Mouse (Mus musculus) layer of hippocampus, postnatal 10 days (tissue): ENCODE data around the gene Tax1bp1. TPM values are rescaled to one million over a fixed set of nuclear protein-coding genes. Genes with fewer than 3 reads are reported as not detected.

Source experiments
- DNase-seq, 2 experiments: peaks; one replicate each; pipeline ENCODE4 v3.0.0; 2021; ENCODE audit warnings: low spot score in 2 of 2
- total RNA-seq, 2 experiments: library from RNA; stranded (reverse); gene quantifications; 2 replicates each; pipeline ENCODE4 v1.2.3; 2021

The Tax1bp1 gene
- total RNA-seq, 2 experiments from 2014 or later = 102 to 106 TPM

DNA sequence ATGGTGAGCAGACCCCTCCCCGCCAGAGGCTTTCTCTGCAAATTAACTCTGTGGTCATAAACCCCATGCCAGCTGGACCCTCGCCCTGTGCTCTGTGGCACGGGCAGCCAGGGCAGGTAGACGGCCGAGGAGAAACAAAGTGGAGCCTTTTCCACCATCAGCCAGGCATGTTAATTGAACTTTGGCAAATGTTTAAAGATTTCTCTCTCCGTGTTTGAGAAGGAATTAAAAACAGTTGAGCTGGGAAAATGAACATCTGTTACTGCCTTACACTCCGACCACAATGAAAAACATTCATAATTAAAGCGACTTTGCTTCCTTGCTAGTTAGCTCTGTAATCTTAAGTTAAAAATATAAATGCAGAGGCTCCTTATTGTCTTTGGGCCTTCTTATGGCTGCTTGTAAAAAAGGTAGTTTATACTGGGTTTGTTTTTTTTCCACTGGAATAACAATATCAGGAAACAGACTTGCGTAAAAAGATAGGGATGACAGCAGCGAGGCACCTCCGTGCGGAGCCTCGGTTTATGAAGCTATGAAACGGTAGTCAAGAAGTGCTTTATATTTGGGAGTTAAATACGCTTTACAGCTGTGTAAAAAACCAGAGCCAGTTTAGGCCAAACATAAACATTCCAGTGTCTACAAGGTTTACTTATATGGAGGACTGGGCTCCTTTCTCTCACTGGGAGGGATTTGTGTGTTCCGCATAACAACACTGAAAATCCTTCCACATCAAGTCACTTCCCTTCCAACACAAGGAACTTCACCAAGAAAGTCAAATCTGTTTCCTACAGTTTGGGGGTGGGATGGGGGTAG is 81.7 kb downstream of the Tax1bp1 start:
- DNase-seq = peak in 1 of 2 experiments; percentile 49

DNA sequence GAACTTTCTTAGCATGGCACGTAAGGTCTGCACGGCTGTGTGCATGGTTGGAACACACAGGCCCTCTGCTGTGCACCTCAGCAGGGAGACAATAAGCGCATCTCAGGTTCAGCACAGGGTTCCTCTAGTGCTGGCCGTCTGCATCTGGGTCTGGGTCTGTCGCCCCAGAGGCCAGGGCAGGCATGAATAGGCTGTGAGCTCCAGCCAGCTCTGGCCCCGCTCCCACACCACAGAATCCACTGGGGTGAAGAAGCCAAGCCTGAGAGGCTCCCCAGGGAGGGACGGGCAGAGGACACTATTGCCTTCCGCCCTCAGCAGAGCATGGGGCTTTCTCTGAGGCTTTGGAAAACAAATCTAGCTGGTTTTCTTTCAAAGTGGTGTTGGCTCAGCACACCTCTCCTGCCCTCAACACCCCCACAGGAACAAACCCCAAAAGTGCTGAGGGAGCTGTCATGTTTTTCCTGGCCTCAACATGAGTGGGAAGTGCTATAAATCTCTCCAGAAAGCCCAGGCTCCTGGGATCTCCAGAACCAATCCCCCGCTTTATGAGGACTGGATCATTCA is 82.6 kb downstream of the Tax1bp1 start:
- DNase-seq = peak in 1 of 2 experiments; percentile 43

DNA sequence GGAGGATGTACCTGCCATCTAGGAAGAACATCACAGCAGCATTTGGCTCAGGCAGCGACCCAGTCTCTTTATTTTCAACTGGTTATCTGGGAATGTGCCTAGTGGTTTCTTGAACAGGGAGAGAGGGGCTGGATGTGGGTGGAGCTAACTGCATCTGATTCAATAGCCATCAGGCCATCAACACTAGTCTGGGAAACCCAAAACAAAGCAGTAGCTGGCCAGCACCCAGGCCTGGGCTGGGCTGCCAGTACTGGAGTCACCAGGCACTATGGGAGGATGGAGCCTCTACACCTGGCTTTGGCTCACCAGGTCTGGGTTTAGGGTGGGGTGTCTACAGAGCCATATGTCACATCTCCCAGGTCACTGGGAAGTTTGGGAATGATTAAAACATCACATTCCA is 83.2 kb downstream of the Tax1bp1 start:
- DNase-seq = peak in 1 of 2 experiments; percentile 28

DNA sequence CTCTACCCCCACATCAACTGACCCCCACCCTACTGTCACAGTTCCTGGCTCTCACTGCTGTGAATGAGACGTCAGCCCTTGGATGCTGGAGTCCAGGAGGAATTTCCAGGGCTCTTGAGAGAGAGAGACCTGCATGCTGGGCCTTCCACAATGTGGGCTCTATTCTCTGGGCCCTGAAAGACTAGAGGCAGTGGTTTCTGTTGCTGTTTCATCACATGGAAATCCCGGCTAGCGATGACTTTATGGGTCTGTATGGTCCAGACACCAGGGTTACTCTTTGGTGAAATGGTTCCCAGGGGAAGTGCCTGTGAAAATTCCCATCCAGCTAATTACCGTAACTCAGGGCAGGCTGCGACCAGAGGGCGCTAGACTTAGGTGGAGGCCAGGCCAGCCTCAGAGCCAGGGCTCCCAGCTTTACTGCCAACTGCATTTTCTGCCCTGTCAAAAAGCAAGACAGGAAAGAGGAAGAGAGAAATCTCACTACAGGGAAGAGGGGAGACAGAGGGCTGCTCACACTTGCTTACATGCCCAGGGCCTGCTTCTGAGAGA is 83.8 kb downstream of the Tax1bp1 start:
- DNase-seq = peak; percentile 32 to 37

DNA sequence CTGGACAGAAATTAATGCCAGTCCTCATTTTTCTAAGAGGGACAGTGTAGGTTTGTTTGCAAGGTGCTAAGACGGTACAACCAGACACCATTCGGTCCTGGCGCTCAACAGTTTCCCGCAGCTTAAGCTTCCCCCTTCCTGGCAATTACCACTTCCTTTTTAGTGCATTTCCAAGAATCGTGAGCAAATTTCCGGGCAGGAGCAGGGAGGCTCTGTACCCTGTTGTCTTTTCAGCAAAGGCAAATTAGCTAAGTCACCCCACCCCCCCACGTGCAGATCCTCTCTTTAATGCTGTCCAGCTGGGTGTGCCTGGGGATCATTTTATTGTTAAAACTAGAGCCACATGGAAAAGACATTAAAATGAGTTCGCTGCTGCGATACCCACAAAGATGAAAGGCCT is 88.7 kb downstream of the Tax1bp1 start:
- no peak for DNase-seq

DNA sequence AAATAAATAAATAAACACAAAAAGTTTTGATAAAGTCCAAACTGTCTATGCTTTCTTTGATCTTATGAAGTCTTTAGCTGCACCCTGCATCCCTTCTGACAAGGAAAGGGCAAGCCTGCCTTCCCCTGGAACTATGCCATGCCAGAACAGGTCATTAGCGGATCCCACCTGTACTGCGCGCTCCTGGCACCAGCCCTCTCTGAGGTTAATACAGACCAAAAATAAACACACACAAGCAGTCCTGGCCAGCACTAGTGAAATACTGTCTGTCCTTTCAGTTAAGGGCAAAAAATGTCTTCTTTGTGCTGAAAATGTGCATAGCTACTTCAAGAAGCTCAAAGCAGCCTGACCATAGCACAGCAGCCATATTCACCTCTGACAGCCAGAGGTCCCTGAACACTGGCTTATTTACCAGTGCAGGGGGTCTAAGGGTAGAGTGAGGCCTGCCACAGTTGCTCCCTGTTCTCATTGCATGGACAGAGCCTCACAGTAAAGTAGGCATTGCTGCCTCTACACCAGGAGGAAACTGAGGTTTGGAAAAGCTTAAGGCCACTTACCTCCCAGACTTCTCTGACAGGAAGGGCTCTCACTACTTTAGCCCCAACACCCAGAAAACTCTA is 91.8 kb downstream of the Tax1bp1 start:
- no peak for DNase-seq

Other genes starting within 250 kb of the Tax1bp1 start
- 10 to 100 TPM; 35.9 to 36.5 TPM for gene Hibadh, start 73.3 kb upstream of the Tax1bp1 start, total RNA-seq